Mouse (Mus musculus): ENCODE results near the gene Fam216b. TPM values are rescaled to one million over a fixed set of nuclear protein-coding genes. Genes with fewer than 3 reads are reported as not detected.

Fam216b gene
- 1.6 and 2.9 TPM in 2 replicates for polyA plus RNA-seq (2021; fragmentation: Nextera tagmentation)
- long read RNA-seq, experiment 1, partial matches to known transcripts, result 0 of 4 reads
- long read RNA-seq, experiment 1, other reads (novel, unspliced or antisense), result 0 of 4 reads
- long read RNA-seq, experiment 2, partial matches to known transcripts, result 0 of 5 reads
- long read RNA-seq, experiment 2, other reads (novel, unspliced or antisense), result 2 of 5 reads

GRCm38 (mm10) chr14:78088907-78089306, at the start of gene Fam216b:
Gene Fam216b (minus strand): TSS chr14:78089007.

Other genes starting within 250 kb of the Fam216b start
- gene Dnajc15, start 213.9 kb downstream of the Fam216b start, polyA plus RNA-seq (2021; fragmentation: Nextera tagmentation), result 118 and 131 TPM in 2 replicates
- gene Epsti1, start 184.8 kb downstream of the Fam216b start, polyA plus RNA-seq (2021; fragmentation: Nextera tagmentation), result 0.63 and 0.93 TPM in 2 replicates
- 0.06 TPM in 1 of 2 replicates, not detected in the other for gene Tnfsf11, start 219.0 kb upstream of the Fam216b start, polyA plus RNA-seq (2021; fragmentation: Nextera tagmentation)

Data from layer of hippocampus, adult 6 months (tissue).